Mouse (Mus musculus) lung, embryonic 15.5 days (tissue): ENCODE measurements around the gene Cacna1a. TPM values are rescaled to one million over a fixed set of nuclear protein-coding genes. Genes with fewer than 3 reads are reported as not detected.

Source experiments
- polyA plus RNA-seq: library from polyadenylated mRNA; unstranded; fragments of >200 nt; fragmentation: Nextera tagmentation; extraction: Ambion mirVana; gene quantifications from 2 replicates; pipeline ENCODE4 v1.2.1, GENCODE M21; 2015

The Cacna1a gene
- polyA plus RNA-seq, 1 experiment from 2014 or later = 2.1 TPM

Other genes with a start within 250 kb of the Cacna1a start
- 23.1 and 23.4 TPM in 2 replicates for gene Cc2d1a, start 240.5 kb upstream of the Cacna1a start, polyA plus RNA-seq
- 1.7 TPM in 2 replicates for gene 4930432K21Rik, start 240.4 kb upstream of the Cacna1a start, polyA plus RNA-seq
- 2.7 and 3.2 TPM in 2 replicates for gene Nanos3, start 203.2 kb upstream of the Cacna1a start, polyA plus RNA-seq
- gene Zswim4, start 151.4 kb upstream of the Cacna1a start, polyA plus RNA-seq = 13.6 and 14.2 TPM in 2 replicates
- 320 and 350 TPM in 2 replicates for gene D8Ertd738e, start 138.7 kb upstream of the Cacna1a start, polyA plus RNA-seq
- gene Mri1, start 131.1 kb upstream of the Cacna1a start, polyA plus RNA-seq = 67.2 and 72.4 TPM in 2 replicates
- 20.5 and 22.8 TPM in 2 replicates for gene Ccdc130, start 118.1 kb upstream of the Cacna1a start, polyA plus RNA-seq